Mouse (Mus musculus): ENCODE results near the gene Mtr.

DNA sequence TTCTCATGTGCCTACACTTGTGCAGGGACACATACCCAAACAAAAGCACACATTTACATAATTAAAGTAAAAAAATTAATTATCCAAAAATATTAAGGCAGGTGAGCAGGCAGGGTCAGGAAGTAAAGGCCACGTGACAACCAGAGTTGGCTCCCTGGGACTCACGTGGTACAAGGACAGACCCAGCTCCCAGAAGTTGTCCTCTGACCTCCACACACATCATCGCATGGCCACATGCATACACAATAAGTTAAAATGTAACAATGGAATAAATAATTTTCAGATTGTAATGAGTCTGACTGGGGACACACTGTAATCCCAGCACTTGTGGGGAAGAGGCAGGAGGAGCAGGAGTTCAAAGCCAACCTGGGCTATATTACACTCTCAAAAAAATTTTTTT, 10.1 kb upstream of the Mtr start:
- TF ChIP-seq CTCF (IDR thresholded peaks at IDR 0.05; ENCODE audit: low read depth) (no peak), EP300 (IDR thresholded peaks at IDR 0.05; ENCODE audit: low read depth) (no peak)
